ENCODE assay signal across 15 mouse cellular contexts in genomic region chr10:25908027-25909012, GRCm38 (mm10).
A peak's percentile ranks its signal among the peaks of the same experiment; 100 is the strongest.
DNase-seq lines count a peak whose midpoint lies in the region; ATAC-seq and TF ChIP-seq lines count a peak whose summit lies in the region.
"Had no signal": no experiment of that assay in that cellular context is flagged by ENCODE, and none has a peak within 500 bp of the region (broad histone marks: within the 10 kb centered on the region; RNA-seq: fewer than 3 reads in every experiment).

No protein-coding gene starts in this region.

- TF ChIP-seq EP300 in stomach, postnatal 0 days (optimal IDR thresholded peaks at IDR 0.05): no peak

- H3K36me3 ChIP-seq in hindbrain, embryonic 12.5 days: no peaks in the 10 kb centered on the region
- H3K36me3 ChIP-seq in hindbrain, embryonic 10.5 days: no peaks in the 10 kb centered on the region
- H3K36me3 ChIP-seq in neural tube, embryonic 12.5 days: no peaks in the 10 kb centered on the region
- no peaks in the 10 kb centered on the region for H3K36me3 ChIP-seq in stomach, postnatal 0 days (ENCODE audit: control insufficient read depth, insufficient read depth, low read length)
- H3K36me3 ChIP-seq: embryonic facial prominence, embryonic 15.5 days had no signal

- TF ChIP-seq CTCF in stomach, postnatal 0 days (IDR thresholded peaks at IDR 0.05; ENCODE audit: low read depth): peak; percentile 32; the same call in 1 of the 2 replicates

- H3K9ac ChIP-seq in hindbrain, embryonic 12.5 days: no peak overlapping the region
- H3K9ac ChIP-seq in neural tube, embryonic 12.5 days: no peak overlapping the region
- H3K9ac ChIP-seq in stomach, postnatal 0 days (ENCODE audit: low read length): no peak overlapping the region
- H3K9ac ChIP-seq: embryonic facial prominence, embryonic 15.5 days; lung, embryonic 14.5 days had no signal

- 47% methylated on average over 10 of the region's 10 CpGs for WGBS in hindbrain, embryonic 12.5 days
- WGBS in hindbrain, embryonic 10.5 days: 63% methylated on average over 10 of the region's 10 CpGs
- WGBS in neural tube, embryonic 12.5 days: 23% methylated on average over 10 of the region's 10 CpGs
- WGBS in stomach, postnatal 0 days: 33% methylated on average over 10 of the region's 10 CpGs

- no peak for DNase-seq in hindbrain, embryonic 10.5 days (ENCODE audit: low spot score)
- DNase-seq in neural tube, embryonic 10.5 days (ENCODE audit: extremely low spot score, low spot score): no peak
- DNase-seq in mesoderm, embryonic 11.5 days (ENCODE audit: low read depth, low spot score): peak; percentile 61
- DNase-seq in stomach, postnatal 0 days (ENCODE audit: low spot score): no peak
- no peak for DNase-seq in right cerebral cortex, adult 18-20 months
- DNase-seq in urinary bladder, postnatal 10 days (ENCODE audit: low spot score): no peak
- DNase-seq: cerebellum, adult 11-12 months; cerebellum, postnatal 36 days; gastrocnemius, postnatal 14 days; kidney, postnatal 10 days; lung, embryonic 14.5 days had no signal

- H3K9me3 ChIP-seq in hindbrain, embryonic 12.5 days (replicated peaks): no peaks in the 10 kb centered on the region
- H3K9me3 ChIP-seq in hindbrain, embryonic 10.5 days: no peaks in the 10 kb centered on the region
- no peaks in the 10 kb centered on the region for H3K9me3 ChIP-seq in neural tube, embryonic 12.5 days
- no peaks in the 10 kb centered on the region for H3K9me3 ChIP-seq in stomach, postnatal 0 days (ENCODE audit: control insufficient read depth, low read length)
- H3K9me3 ChIP-seq: embryonic facial prominence, embryonic 15.5 days had no signal

- H3K27me3 ChIP-seq in hindbrain, embryonic 12.5 days: no peaks in the 10 kb centered on the region
- H3K27me3 ChIP-seq in hindbrain, embryonic 10.5 days (ENCODE audit: insufficient read depth, poor library complexity, severe bottlenecking): no peaks in the 10 kb centered on the region
- H3K27me3 ChIP-seq in neural tube, embryonic 12.5 days (replicated peaks): no peaks in the 10 kb centered on the region
- H3K27me3 ChIP-seq in stomach, postnatal 0 days (ENCODE audit: control insufficient read depth, insufficient read depth, low read length): no peaks in the 10 kb centered on the region
- H3K27me3 ChIP-seq: embryonic facial prominence, embryonic 15.5 days had no signal

- H3K4me1 ChIP-seq in hindbrain, embryonic 12.5 days: no peaks in the 10 kb centered on the region
- H3K4me1 ChIP-seq in hindbrain, embryonic 10.5 days (replicated peaks): no peaks in the 10 kb centered on the region
- H3K4me1 ChIP-seq in neural tube, embryonic 12.5 days: no peaks in the 10 kb centered on the region
- no peaks in the 10 kb centered on the region for H3K4me1 ChIP-seq in stomach, postnatal 0 days (replicated peaks; ENCODE audit: control insufficient read depth, insufficient read depth)
- H3K4me1 ChIP-seq: embryonic facial prominence, embryonic 15.5 days had no signal

- 0 out of 2 replicates have a peak, but pooled peaks have one; percentile 46 for ATAC-seq in hindbrain, embryonic 12.5 days (ENCODE audit: low FRiP score)
- peak; percentile 92 for ATAC-seq in neural tube, embryonic 12.5 days (ENCODE audit: low FRiP score, low read depth)
- no peak for ATAC-seq in stomach, postnatal 0 days (ENCODE audit: low FRiP score, low TSS enrichment)

- no peak overlapping the region for H3K4me2 ChIP-seq in hindbrain, embryonic 12.5 days (replicated peaks)
- no peak overlapping the region for H3K4me2 ChIP-seq in neural tube, embryonic 12.5 days (replicated peaks)
- H3K4me2 ChIP-seq in stomach, postnatal 0 days (replicated peaks; ENCODE audit: low read depth): no peak overlapping the region
- H3K4me2 ChIP-seq: embryonic facial prominence, embryonic 15.5 days; liver, embryonic 11.5 days; lung, embryonic 14.5 days had no signal

- no peak overlapping the region for H3K27ac ChIP-seq in hindbrain, embryonic 12.5 days
- no peak overlapping the region for H3K27ac ChIP-seq in hindbrain, embryonic 10.5 days
- no peak overlapping the region for H3K27ac ChIP-seq in neural tube, embryonic 12.5 days
- H3K27ac ChIP-seq in stomach, postnatal 0 days (replicated peaks): no peak overlapping the region
- H3K27ac ChIP-seq: embryonic facial prominence, embryonic 15.5 days had no signal

- H3K4me3 ChIP-seq in hindbrain, embryonic 12.5 days: no peak overlapping the region
- no peak overlapping the region for H3K4me3 ChIP-seq in hindbrain, embryonic 10.5 days
- H3K4me3 ChIP-seq in neural tube, embryonic 12.5 days: no peak overlapping the region
- no peak overlapping the region for H3K4me3 ChIP-seq in stomach, postnatal 0 days (ENCODE audit: low read depth, low read length)
- H3K4me3 ChIP-seq: embryonic facial prominence, embryonic 15.5 days had no signal
